Mouse (Mus musculus) liver, adult 2 months (tissue): Measurements from ENCODE around the gene Ofd1.

Source experiments
- CTCF ChIP-seq: fragments of 200-500 bp; IDR thresholded peaks from 2 replicates; pipeline ENCODE4 v1.5.1; 2011; ENCODE audit warnings: low read depth, low read length, control low read depth
- POLR2A ChIP-seq: fragments of 200-500 bp; IDR thresholded peaks from 2 replicates; pipeline ENCODE4 v1.6.1; 2011; ENCODE audit warnings: low read length, control low read depth; ENCODE audit not compliant: insufficient read depth; ENCODE audit errors: extremely low read depth

DNA sequence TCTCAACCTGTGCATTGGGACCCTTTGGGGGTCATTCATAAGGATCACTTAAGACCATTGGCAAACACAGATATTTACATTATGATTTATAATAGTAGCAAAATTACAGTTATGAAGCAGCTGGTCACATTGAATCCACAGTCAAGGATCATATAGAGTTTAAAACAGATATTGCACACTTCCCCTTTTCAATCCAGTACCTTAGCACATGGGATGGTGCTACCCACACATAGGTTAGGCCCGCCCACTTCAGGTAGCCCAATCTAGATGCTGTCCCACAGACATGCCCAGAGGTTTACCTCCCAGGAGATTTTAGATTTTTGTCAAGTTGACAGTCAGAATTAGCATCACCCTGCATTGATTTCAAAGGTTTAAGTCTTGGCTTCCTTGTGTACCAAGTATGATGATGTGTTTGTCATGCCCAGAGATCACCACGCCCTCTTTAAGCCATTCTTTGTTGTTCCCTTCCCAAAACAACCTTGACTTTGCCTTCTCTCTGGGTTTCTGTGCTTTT, 80.5 kb downstream of the Ofd1 start:
- TF ChIP-seq CTCF (no peak), POLR2A (no peak)
